Mouse (Mus musculus): ENCODE measurements around the gene Hoxc13. TPM values are rescaled to one million over a fixed set of nuclear protein-coding genes. Genes with fewer than 3 reads are reported as not detected.

Hoxc13 gene
- polyA plus RNA-seq, 1 experiment from 2014 or later: not detected

DNA sequence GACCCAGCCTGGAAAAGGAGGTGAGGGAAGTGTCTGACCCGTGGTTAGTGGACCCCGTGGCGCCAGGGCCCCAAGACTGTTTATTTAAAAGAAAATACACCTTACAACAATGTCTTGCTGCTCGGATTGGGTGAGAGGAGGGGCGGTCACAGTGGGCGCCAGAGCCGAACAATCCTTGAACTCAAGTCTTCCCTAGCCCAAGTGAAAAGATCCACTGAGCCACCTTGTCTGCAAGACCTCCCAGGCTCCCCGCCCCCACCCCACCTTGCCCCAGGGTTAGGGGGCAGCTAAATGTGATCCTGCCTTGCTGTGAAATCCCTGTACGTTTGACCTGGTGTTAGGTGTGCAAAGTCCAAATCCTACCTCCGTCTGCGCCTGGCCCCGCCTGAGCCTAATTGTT, 36.0 kb downstream of the Hoxc13 start:
- Histone ChIP-seq H3K27me3 (replicated peaks) (peaks cover 88% of the 10 kb centered on the region), H3K4me1 (replicated peaks) (0 out of 2 replicates have a peak, but pooled peaks cover 6% of the 10 kb centered on the region)

DNA sequence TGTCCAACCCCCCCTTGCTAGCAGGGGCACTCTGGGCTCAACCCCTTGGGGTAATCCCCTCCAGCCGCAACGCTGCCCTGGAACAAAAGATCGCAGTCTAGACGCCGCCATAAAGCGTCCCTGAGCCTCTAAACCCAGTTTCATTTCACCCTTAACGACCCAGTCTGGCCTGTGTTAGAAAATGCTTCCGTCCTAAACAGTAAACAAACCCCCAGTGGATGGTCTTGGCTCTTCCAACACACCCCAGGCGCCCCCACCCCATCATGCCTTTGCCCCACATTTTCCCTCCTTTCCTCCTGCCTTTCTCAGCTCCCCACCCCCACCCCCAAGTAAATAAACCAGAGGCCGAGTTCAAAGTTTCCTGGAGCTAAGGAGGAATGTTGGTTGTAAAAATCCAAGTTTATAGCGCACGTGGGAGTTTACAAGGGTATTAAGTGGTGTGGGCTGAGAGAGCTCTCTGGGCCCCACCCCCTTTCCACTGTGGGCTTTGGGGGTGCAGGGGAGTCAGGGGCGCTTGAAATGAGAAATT, 38.8 kb downstream of the Hoxc13 start:
- Histone ChIP-seq H3K36me3 (no peaks in the 10 kb centered on the region), H3K27ac (no peak overlapping the region), H3K4me1 (replicated peaks) (0 out of 2 replicates have a peak, but pooled peaks cover 6% of the 10 kb centered on the region), H3K4me2 (replicated peaks) (peak overlapping the region; percentile 47), H3K9ac (no peak overlapping the region), H3K4me3 (replicated peaks) (peak overlapping the region; percentile 7; the same call in 1 of the 2 replicates), H3K9me3 (no peaks in the 10 kb centered on the region), H3K27me3 (replicated peaks) (peaks cover 83% of the 10 kb centered on the region)
- ATAC-seq: peak; percentile 83
- WGBS: under 1% methylated on average over 13 of the region's 13 CpGs

More for the DNA sequence above, 36.0 kb downstream of the Hoxc13 start:
- Histone ChIP-seq H3K4me3 (replicated peaks) (no peak overlapping the region), H3K9ac (no peak overlapping the region), H3K4me2 (replicated peaks) (no peak overlapping the region), H3K36me3 (no peaks in the 10 kb centered on the region), H3K9me3 (no peaks in the 10 kb centered on the region), H3K27ac (no peak overlapping the region)
- no peak for ATAC-seq
- WGBS: 2% methylated on average over 12 of the region's 12 CpGs

DNA sequence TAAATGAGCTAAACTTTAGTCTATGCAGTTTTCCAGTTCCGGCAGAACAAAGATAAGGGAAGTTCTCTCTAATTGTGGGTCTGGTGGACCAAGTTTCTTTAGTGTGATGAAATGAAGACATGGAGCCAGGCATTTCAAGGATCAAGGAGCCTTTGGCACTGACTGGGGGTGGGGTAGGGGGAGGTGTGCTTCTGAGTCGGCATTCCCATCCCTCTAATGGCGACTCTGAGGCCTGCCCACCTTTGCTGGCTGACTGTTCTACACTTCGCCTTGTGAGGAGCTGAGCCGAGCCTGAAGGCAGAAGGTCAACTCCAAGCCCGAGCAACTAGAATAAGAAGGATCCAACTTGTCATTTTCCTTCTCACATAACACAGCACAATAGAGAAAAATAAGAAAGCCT, 40.8 kb downstream of the Hoxc13 start:
- no peak overlapping the region for H3K27ac ChIP-seq
- no peaks in the 10 kb centered on the region for H3K9me3 ChIP-seq
- H3K27me3 ChIP-seq (replicated peaks): peaks cover 85% of the 10 kb centered on the region
- no peak overlapping the region for H3K4me2 ChIP-seq (replicated peaks)
- ATAC-seq: no peak
- H3K4me1 ChIP-seq (replicated peaks): 0 out of 2 replicates have a peak, but pooled peaks cover 9% of the 10 kb centered on the region
- no peak overlapping the region for H3K9ac ChIP-seq
- WGBS: 2% methylated on average over 6 of the region's 6 CpGs
- H3K4me3 ChIP-seq (replicated peaks): no peak overlapping the region
- no peaks in the 10 kb centered on the region for H3K36me3 ChIP-seq

DNA sequence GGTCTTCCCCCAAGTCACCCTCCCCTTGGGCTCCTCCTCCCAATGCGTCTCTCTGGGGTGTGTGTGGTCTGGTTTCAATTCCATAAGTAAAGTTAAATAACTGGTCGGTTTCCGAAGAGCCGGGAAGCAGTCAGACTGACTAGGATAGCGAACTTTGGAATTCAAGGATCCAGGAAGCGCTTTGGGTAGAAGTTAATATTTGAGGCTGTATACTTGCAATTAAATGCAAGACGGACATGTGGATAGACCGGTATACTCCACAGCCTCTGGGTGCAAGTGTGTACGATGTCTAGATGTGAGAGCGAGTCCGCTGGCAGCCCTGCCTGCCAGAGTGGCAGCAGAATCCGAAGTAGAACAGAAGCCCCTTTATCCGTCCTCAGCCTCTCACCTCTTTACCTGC, 41.6 kb downstream of the Hoxc13 start:
- no peak overlapping the region for H3K9ac ChIP-seq
- WGBS: 6% methylated on average over 13 of the region's 13 CpGs
- H3K4me2 ChIP-seq (replicated peaks): 0 out of 2 replicates have a peak overlapping the region, but pooled peaks have one; percentile 1

DNA sequence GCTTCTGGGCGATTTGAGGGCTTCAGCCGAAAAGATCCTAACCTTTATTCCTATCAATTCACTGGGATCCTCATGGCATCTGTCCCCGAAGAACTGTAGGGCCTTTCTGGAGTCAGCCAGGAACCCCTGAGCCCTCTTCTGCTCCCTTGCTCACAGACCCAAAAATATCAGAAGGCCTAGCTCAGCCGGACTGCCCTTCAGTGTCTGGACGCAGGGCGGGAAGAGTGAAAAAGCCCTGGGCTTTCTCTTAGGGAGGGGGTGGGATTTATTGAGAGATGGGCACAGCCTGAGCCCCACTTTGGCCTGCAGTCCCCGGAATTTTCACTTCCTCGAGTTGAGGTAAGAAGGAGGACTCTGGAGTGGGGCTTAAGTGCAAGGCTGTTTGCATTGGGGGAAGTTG, 42.4 kb downstream of the Hoxc13 start:
- Histone ChIP-seq H3K36me3 (no peaks in the 10 kb centered on the region), H3K9me3 (no peaks in the 10 kb centered on the region), H3K27me3 (replicated peaks) (peaks cover 84% of the 10 kb centered on the region), H3K4me3 (replicated peaks) (no peak overlapping the region), H3K27ac (no peak overlapping the region), H3K4me1 (replicated peaks) (0 out of 2 replicates have a peak, but pooled peaks cover 12% of the 10 kb centered on the region), H3K9ac (no peak overlapping the region), H3K4me2 (replicated peaks) (peak overlapping the region; percentile 31; the same call in 1 of the 2 replicates)
- no peak for ATAC-seq
- 3% methylated on average over 8 of the region's 8 CpGs for WGBS

More for the DNA sequence above, 41.6 kb downstream of the Hoxc13 start:
- H3K4me1 ChIP-seq (replicated peaks): 0 out of 2 replicates have a peak, but pooled peaks cover 12% of the 10 kb centered on the region
- no peak overlapping the region for H3K4me3 ChIP-seq (replicated peaks)
- ATAC-seq: no peak
- H3K36me3 ChIP-seq: no peaks in the 10 kb centered on the region
- no peaks in the 10 kb centered on the region for H3K9me3 ChIP-seq
- peaks cover 85% of the 10 kb centered on the region for H3K27me3 ChIP-seq (replicated peaks)
- no peak overlapping the region for H3K27ac ChIP-seq

DNA sequence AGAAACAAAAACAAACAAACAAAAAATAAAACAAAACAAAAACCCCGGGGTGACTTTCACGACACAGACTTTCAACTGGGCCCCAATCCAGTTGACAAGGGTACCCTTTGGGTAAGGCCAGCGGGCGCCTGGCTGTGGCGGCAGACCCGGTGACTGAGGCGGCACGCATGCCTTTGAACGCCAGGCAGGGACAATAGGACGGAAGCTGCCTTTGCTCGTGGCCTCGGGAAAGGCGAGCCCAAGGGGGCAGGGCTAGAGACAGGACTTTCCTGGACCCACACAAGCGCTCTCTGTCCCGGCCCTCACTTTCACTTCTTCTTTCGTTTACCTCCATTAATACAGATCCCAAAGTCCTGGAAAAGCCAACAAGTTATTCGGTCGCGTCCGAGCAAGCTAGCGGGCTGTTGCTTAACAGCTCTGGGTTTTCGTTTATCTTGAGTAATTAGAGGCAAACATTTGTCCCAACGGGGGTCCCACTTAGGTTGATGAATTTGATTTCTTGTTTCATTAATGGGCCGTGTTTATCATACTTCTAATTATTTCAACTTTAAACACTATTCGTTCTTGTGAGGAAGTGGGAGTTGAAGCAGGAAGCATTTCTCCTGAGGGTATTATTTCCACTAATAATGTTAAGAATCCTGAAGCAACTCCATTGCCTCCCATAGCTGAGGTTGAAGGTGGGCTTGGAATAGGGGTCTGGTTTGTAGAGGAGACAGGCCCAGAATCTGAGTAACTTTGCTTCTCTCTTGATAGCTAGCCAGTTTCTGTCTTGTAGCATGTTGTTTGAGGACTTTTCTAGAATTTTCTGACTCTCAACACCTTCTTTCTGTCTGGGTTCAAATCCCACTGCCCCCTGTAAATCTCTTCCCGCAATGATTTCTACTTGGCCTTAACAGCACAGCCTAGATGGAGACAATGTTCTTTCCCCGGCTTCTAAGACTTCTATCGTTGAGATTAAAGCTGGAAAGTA, 43.1 kb downstream of the Hoxc13 start:
- Histone ChIP-seq H3K9ac (no peak overlapping the region), H3K9me3 (no peaks in the 10 kb centered on the region), H3K4me2 (replicated peaks) (peak overlapping the region; percentile 31; the same call in 1 of the 2 replicates), H3K27ac (no peak overlapping the region), H3K27me3 (replicated peaks) (peaks cover 83% of the 10 kb centered on the region), H3K4me3 (replicated peaks) (peak overlapping the region; percentile 10; the same call in 1 of the 2 replicates), H3K36me3 (no peaks in the 10 kb centered on the region), H3K4me1 (replicated peaks) (0 out of 2 replicates have a peak, but pooled peaks cover 12% of the 10 kb centered on the region)
- no peak for ATAC-seq
- 3% methylated on average over 28 of the region's 28 CpGs for WGBS

DNA sequence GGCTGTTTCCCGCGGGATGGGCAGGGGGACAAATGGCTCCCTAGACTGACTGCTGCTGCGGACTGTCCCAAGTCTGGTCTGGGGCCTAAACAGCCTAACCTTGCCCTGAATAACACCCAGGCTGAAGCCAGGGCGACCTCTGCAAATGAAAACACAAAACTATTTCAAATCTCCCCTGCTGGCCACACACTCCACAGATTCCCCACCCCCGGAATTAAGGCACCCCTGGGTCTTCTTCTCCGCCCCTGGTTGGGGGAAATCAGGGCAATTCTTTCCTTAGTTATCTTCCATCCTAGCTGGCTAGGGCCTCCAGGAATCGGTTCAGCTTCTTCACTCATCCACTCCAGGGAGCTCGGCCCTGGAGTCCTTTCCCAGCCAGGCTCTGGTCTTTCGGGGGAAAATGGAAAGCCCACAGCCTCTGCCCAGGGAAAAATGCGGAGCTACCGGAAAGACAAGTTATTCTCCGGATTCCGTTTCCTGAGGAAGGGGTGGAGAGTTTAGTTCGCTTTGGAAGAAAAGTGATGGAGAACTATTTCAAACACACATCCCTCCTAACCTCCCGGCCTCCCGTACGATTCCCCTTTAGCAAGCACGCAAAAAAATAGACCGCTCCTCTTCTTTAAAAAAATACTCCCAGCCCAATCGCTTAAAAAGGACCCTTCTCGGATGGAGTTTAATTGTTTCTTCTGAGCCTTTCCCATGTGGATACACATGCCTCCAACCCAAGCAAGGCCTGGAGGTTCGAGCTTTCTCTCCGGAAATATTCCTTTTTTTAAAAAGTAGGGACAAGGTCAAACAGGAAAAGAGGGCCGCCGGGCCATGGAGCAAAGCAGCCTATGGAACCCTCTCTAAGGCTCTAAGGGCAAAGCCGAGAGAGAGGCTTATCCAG, 44.3 kb downstream of the Hoxc13 start:
- 6% methylated on average over 26 of the region's 26 CpGs for WGBS
- Histone ChIP-seq H3K9me3 (no peaks in the 10 kb centered on the region), H3K27me3 (replicated peaks) (peaks cover 87% of the 10 kb centered on the region), H3K4me1 (replicated peaks) (0 out of 2 replicates have a peak, but pooled peaks cover 8% of the 10 kb centered on the region), H3K4me2 (replicated peaks) (no peak overlapping the region), H3K27ac (no peak overlapping the region), H3K9ac (no peak overlapping the region), H3K4me3 (replicated peaks) (no peak overlapping the region), H3K36me3 (no peaks in the 10 kb centered on the region)
- no peak for ATAC-seq

DNA sequence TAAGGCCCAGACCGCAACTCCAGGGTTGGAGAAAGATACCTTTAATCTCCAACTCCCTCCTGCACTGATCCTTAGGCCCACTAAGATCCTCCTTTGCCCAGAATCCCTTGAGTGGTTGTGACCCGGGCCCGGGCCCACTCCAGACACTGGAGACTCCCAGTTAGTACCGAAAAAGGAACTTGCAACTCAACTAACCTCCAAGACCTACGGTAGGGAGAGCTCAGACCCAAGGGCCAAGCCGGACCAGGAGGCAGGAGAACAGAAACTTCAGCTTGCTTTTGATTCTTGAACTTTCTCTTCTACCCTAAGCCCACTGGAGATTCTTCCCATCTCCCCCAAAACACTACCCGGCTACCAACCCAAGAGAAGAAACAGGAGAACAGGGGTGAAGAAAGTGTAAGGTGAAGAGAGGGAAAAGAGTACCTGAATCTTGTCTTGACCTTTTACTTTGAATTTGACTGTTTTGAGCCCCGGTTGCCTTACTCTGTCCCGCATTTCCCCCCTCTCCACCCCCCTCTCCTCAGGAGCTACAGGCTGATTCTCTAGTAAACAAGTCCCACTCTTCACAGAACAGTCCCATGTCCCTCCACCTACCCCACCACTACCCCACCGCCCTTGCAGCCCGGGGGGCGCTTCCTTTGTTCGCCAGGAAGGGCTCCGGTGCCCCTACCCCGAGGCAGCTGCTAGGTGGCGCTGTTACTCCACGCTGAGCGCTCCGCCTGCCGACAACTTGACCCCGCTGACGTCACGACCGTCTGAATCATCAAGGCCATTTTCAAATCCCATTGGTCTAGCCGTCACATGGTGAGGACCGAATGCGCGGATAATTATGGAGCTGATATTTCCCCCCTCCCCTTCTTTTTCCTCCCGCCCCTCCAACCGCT, 45.2 kb downstream of the Hoxc13 start:
- Histone ChIP-seq H3K36me3 (no peaks in the 10 kb centered on the region), H3K4me2 (replicated peaks) (peak overlapping the region; percentile 34), H3K27ac (no peak overlapping the region), H3K9ac (no peak overlapping the region), H3K4me3 (replicated peaks) (peak overlapping the region; percentile 28), H3K4me1 (replicated peaks) (0 out of 2 replicates have a peak, but pooled peaks cover 5% of the 10 kb centered on the region), H3K27me3 (replicated peaks) (peaks cover 92% of the 10 kb centered on the region), H3K9me3 (no peaks in the 10 kb centered on the region)
- peak; percentile 56 for ATAC-seq
- 4% methylated on average over 29 of the region's 30 CpGs for WGBS

DNA sequence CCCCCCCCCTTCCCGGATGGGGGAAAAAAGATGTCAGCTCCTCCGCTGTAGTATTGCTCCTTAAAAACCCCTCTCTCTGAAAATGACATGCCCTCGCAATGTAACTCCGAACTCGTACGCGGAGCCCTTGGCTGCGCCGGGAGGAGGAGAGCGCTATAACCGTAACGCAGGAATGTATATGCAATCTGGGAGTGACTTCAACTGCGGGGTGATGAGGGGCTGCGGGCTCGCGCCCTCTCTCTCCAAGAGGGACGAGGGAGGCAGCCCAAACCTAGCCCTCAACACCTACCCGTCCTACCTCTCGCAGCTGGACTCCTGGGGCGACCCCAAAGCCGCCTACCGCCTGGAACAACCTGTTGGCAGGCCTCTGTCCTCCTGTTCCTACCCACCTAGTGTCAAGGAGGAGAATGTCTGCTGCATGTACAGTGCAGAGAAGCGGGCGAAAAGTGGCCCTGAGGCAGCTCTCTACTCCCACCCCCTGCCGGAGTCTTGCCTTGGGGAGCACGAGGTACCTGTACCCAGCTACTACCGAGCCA, 45.9 kb downstream of the Hoxc13 start, which contains the start of gene Hoxc10:
Gene Hoxc10 (plus strand): TSS at position 21 of the 536 bp plus-strand sequence.
- Histone ChIP-seq H3K4me3 (replicated peaks) (peak within 1 kb of the TSS; percentile 28), H3K4me2 (replicated peaks) (peak within 1 kb of the TSS; percentile 34), H3K4me1 (replicated peaks) (0 out of 2 replicates have a peak, but pooled peaks cover 5% of the 10 kb centered on the region), H3K27me3 (replicated peaks) (peaks cover 90% of the 10 kb centered on the region), H3K36me3 (no peaks in the 10 kb centered on the region), H3K9me3 (no peaks in the 10 kb centered on the region), H3K9ac (0 out of 2 replicates have a peak within 1 kb of the TSS, but pooled peaks have one; percentile 11), H3K27ac (0 out of 2 replicates have a peak within 1 kb of the TSS, but pooled peaks have one; percentile 0)
- 2% methylated on average over 27 of the region's 27 CpGs for WGBS
- ATAC-seq: peak; percentile 41

DNA sequence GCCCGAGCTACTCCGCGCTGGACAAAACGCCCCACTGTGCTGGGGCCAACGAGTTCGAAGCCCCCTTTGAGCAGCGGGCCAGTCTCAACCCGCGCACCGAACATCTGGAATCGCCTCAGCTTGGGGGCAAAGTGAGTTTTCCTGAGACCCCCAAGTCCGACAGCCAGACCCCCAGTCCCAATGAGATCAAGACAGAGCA, 46.3 kb downstream of the Hoxc13 start, which contains the start of gene Hoxc5:
Gene Hoxc5 (plus strand): TSS at position 132 of the 199 bp plus-strand sequence.
- WGBS: 3% methylated on average over 12 of the region's 12 CpGs
- 0 out of 2 replicates have a peak, but pooled peaks cover 5% of the 10 kb centered on the region for H3K4me1 ChIP-seq (replicated peaks)
- H3K9ac ChIP-seq: 0 out of 2 replicates have a peak within 1 kb of the TSS, but pooled peaks have one; percentile 11
- no peak for ATAC-seq
- peaks cover 93% of the 10 kb centered on the region for H3K27me3 ChIP-seq (replicated peaks)
- no peaks in the 10 kb centered on the region for H3K36me3 ChIP-seq
- no peaks in the 10 kb centered on the region for H3K9me3 ChIP-seq
- H3K27ac ChIP-seq: 0 out of 2 replicates have a peak within 1 kb of the TSS, but pooled peaks have one; percentile 0
- H3K4me3 ChIP-seq (replicated peaks): peak within 1 kb of the TSS; percentile 28
- H3K4me2 ChIP-seq (replicated peaks): peak within 1 kb of the TSS; percentile 34

Measured in intestine, embryonic 15.5 days (tissue).